Mouse (Mus musculus) adrenal gland, adult 18-20 months (tissue): ENCODE results near the gene Pdzrn3. TPM values are rescaled to one million over a fixed set of nuclear protein-coding genes. Genes with fewer than 3 reads are reported as not detected.

Experiments
- DNase-seq, 2 experiments: peaks; one replicate each; pipeline ENCODE4 v3.0.0; 2021 to 2022; ENCODE audit warnings: low spot score in 2 of 2
- long read RNA-seq, 2 experiments: library from polyadenylated mRNA; stranded (forward); transcript quantifications; one replicate each; pipeline ENCODE4 v2.0.0; 2021
- total RNA-seq, 2 experiments: library from RNA; stranded (reverse); gene quantifications; 1 replicate in 1 of 2; 2 replicates in 1 of 2; pipeline ENCODE4 v1.2.3; 2021

Gene Pdzrn3
- 10 to 100 TPM; 18.0 to 19.5 TPM for total RNA-seq
- long read RNA-seq, experiment 1, full-length matches to known transcripts: 4 of 7 reads
- long read RNA-seq, experiment 1, partial matches to known transcripts: 1 of 7 reads
- long read RNA-seq, experiment 1, other reads (novel, unspliced or antisense): 2 of 7 reads
- long read RNA-seq, experiment 2, full-length matches to known transcripts: 15 of 36 reads
- long read RNA-seq, experiment 2, partial matches to known transcripts: 7 of 36 reads
- long read RNA-seq, experiment 2, other reads (novel, unspliced or antisense): 14 of 36 reads

GRCm38 (mm10) chr6:101377167-101377934 lies at the start of gene Pdzrn3:
TSS of gene Pdzrn3 (minus strand) at chr6:101377897.
- DNase-seq: peak; percentile 52 to 57

- no peak for DNase-seq
Observed at GRCm38 (mm10) chr6:101427296-101427695, 49.6 kb upstream of the Pdzrn3 start.

GRCm38 (mm10) chr6:101426301-101426700 lies 48.6 kb upstream of the Pdzrn3 start:
- no peak for DNase-seq

GRCm38 (mm10) chr6:101422084-101422954 lies 44.6 kb upstream of the Pdzrn3 start:
- no peak for DNase-seq

GRCm38 (mm10) chr6:101418213-101418612 lies 40.5 kb upstream of the Pdzrn3 start:
- DNase-seq: no peak

GRCm38 (mm10) chr6:101411701-101412100 lies 34.0 kb upstream of the Pdzrn3 start:
- no peak for DNase-seq

- no peak for DNase-seq
Observed at GRCm38 (mm10) chr6:101411064-101411463, 33.4 kb upstream of the Pdzrn3 start.

- DNase-seq: no peak
Observed at GRCm38 (mm10) chr6:101396711-101397110, 19.0 kb upstream of the Pdzrn3 start.

- no peak for DNase-seq
Observed at GRCm38 (mm10) chr6:101395908-101396307, 18.2 kb upstream of the Pdzrn3 start.

GRCm38 (mm10) chr6:101392801-101393117 lies 15.1 kb upstream of the Pdzrn3 start:
- DNase-seq: no peak

GRCm38 (mm10) chr6:101392107-101392800 lies 14.6 kb upstream of the Pdzrn3 start:
- no peak for DNase-seq

GRCm38 (mm10) chr6:101385490-101385889 lies 7.8 kb upstream of the Pdzrn3 start:
- no peak for DNase-seq

GRCm38 (mm10) chr6:101384958-101385357 lies 7.3 kb upstream of the Pdzrn3 start:
- no peak for DNase-seq

- no peak for DNase-seq
Observed at GRCm38 (mm10) chr6:101384476-101384875, 6.8 kb upstream of the Pdzrn3 start.

GRCm38 (mm10) chr6:101382891-101383290 lies 5.2 kb upstream of the Pdzrn3 start:
- DNase-seq: no peak

- DNase-seq: no peak
Observed at GRCm38 (mm10) chr6:101379546-101379945, 1.8 kb upstream of the Pdzrn3 start.

- peak; percentile 84 to 93 for DNase-seq
Observed at GRCm38 (mm10) chr6:101377935-101378609, 375 bp upstream of the Pdzrn3 start.

GRCm38 (mm10) chr6:101376511-101377166 lies 1.1 kb downstream of the Pdzrn3 start:
- DNase-seq: peak in 1 of 2 experiments; percentile 29

- no peak for DNase-seq
Observed at GRCm38 (mm10) chr6:101376049-101376448, 1.6 kb downstream of the Pdzrn3 start.

GRCm38 (mm10) chr6:101374721-101375120 lies 3.0 kb downstream of the Pdzrn3 start:
- DNase-seq: peak in 1 of 2 experiments; percentile 21
